Mouse (Mus musculus): ENCODE data around the gene Paip2b.

DNA sequence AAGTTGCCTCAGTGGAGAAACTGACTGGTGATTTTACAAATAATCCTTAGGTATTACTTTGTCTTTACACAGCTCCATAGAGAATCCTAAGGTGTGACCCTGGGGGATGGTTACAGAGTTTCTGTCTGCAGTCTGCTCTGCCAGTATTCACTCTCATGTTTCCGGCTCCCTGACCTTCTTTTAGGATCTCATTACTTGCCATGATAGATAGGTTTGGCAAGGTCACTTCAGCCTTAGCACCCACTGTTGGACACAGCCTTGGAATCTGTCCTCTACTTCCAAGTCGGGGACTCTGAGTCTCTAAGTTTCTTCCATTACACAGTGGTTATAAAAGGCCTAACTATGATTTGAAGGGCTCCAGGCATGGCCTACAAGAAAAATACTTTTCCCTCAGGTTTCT lies 17.9 kb upstream of the Paip2b start:
- TF ChIP-seq CTCF (IDR thresholded peaks at IDR 0.05; ENCODE audit: extremely low read depth, insufficient read depth, low read length) (no peak), POLR2A (IDR thresholded peaks at IDR 0.05; ENCODE audit: extremely low read depth, insufficient read depth, low read length) (no peak)

Measured in cortical plate, adult 2 months (tissue).